Mouse (Mus musculus) natural killer cell, adult 2 months (primary cell): ENCODE measurements at regions not wholly inside any gene's neighbourhood (a gene's known extent, or its start where the extent isn't known, plus 50 kb on each side); places are given as distances from the start of the nearest gene placed in this dataset.
"Not testable (repeated sequence)": the region's sequence is repeated elsewhere in the genome, so short reads cannot be mapped to it uniquely, and the experiment has no call there.

Experiments
- DNase-seq, 2 experiments: peaks; one replicate each; pipeline ENCODE4 v3.0.0; 2022; ENCODE audit warnings: low spot score in 2 of 2

- DNase-seq = no peak
Observed at GRCm38 (mm10) chr4:131417159-131417748, 420.8 kb downstream of the Ptpru start.

GRCm38 (mm10) chr4:131425311-131425710 is 412.8 kb downstream of the Ptpru start:
- no peak for DNase-seq

- DNase-seq = no peak
Observed at GRCm38 (mm10) chr4:131427871-131428270, 410.2 kb downstream of the Ptpru start.

- no peak for DNase-seq
Observed at GRCm38 (mm10) chr4:131429356-131429755, 408.7 kb downstream of the Ptpru start.

GRCm38 (mm10) chr4:131430420-131430819 is 407.7 kb downstream of the Ptpru start:
- DNase-seq = no peak

- DNase-seq = no peak
Observed at GRCm38 (mm10) chr4:131431188-131431587, 406.9 kb downstream of the Ptpru start.

GRCm38 (mm10) chr4:131432591-131433177 is 405.4 kb downstream of the Ptpru start:
- DNase-seq = no peak

GRCm38 (mm10) chr4:131435222-131435621 is 402.9 kb downstream of the Ptpru start:
- no peak for DNase-seq

- no peak for DNase-seq
Observed at GRCm38 (mm10) chr4:131438403-131438802, 399.7 kb downstream of the Ptpru start.

- no peak for DNase-seq
Observed at GRCm38 (mm10) chr4:131438883-131439282, 399.2 kb downstream of the Ptpru start.

- no peak for DNase-seq
Observed at GRCm38 (mm10) chr4:131440845-131441244, 397.2 kb downstream of the Ptpru start.

GRCm38 (mm10) chr4:131443518-131443917 is 394.6 kb downstream of the Ptpru start:
- no peak for DNase-seq

GRCm38 (mm10) chr4:131450296-131450695 is 387.8 kb downstream of the Ptpru start:
- DNase-seq = not testable (repeated sequence)

- DNase-seq = no peak
Observed at GRCm38 (mm10) chr4:131457551-131457950, 380.5 kb downstream of the Ptpru start.

- no peak for DNase-seq
Observed at GRCm38 (mm10) chr4:131459746-131460145, 378.3 kb downstream of the Ptpru start.

GRCm38 (mm10) chr4:131461312-131461711 is 376.8 kb downstream of the Ptpru start:
- DNase-seq = no peak

GRCm38 (mm10) chr4:131461728-131462127 is 376.4 kb downstream of the Ptpru start:
- no peak for DNase-seq

- no peak for DNase-seq
Observed at GRCm38 (mm10) chr4:131475023-131475422, 363.1 kb downstream of the Ptpru start.

GRCm38 (mm10) chr4:131478923-131479322 is 359.2 kb downstream of the Ptpru start:
- no peak for DNase-seq

GRCm38 (mm10) chr4:131483958-131484605 is 354.0 kb downstream of the Ptpru start:
- DNase-seq = no peak

GRCm38 (mm10) chr4:131484607-131485111 is 353.4 kb downstream of the Ptpru start:
- no peak for DNase-seq

- no peak for DNase-seq
Observed at GRCm38 (mm10) chr4:131485126-131485825, 352.8 kb downstream of the Ptpru start.
